Mouse (Mus musculus) kidney, embryonic 16.5 days (tissue): Measurements from ENCODE around the gene Mad2l2. TPM values are rescaled to one million over a fixed set of nuclear protein-coding genes. Genes with fewer than 3 reads are reported as not detected.
"Not testable (repeated sequence)": the region's sequence is repeated elsewhere in the genome, so short reads cannot be mapped to it uniquely, and the experiment has no call there.

Experiments used
- ATAC-seq: fragments of 200-750 bp; cut with Nextera tagmentation; 2 replicates; pipeline ENCODE4 v1.8.0; 2017; ENCODE audit warnings: moderate TSS enrichment; ENCODE audit not compliant: low FRiP score, low TSS enrichment
- H3K27ac ChIP-seq: fragments of 300-500 bp; sonication (generic); 2 replicates; pipeline ENCODE4 v1.5.1; 2014; ENCODE audit warnings: low read length
- H3K27me3 ChIP-seq: fragments of 300-500 bp; sonication (generic); 2 replicates; pipeline ENCODE4 v1.6.1; 2014; ENCODE audit warnings: low read length, control low read depth, mixed read lengths; ENCODE audit not compliant: insufficient read depth
- H3K36me3 ChIP-seq: fragments of 300-500 bp; sonication (generic); 2 replicates; pipeline ENCODE4 v1.6.1; 2014; ENCODE audit warnings: low read length, control low read depth, mixed read lengths; ENCODE audit not compliant: insufficient read depth
- H3K4me1 ChIP-seq: fragments of 300-500 bp; sonication (generic); 2 replicates; pipeline ENCODE4 v1.6.1; 2014; ENCODE audit warnings: low read length, control low read depth, mixed read lengths; ENCODE audit not compliant: insufficient read depth
- H3K4me2 ChIP-seq: fragments of 300-500 bp; sonication (generic); replicated peaks from 2 replicates; pipeline ENCODE4 v1.6.1; 2014; ENCODE audit warnings: low read depth, low read length
- H3K4me3 ChIP-seq: fragments of 300-500 bp; sonication (generic); 2 replicates; pipeline ENCODE4 v1.5.1; 2014; ENCODE audit warnings: mild to moderate bottlenecking, low read length
- H3K9ac ChIP-seq: fragments of 300-500 bp; sonication (generic); replicated peaks from 2 replicates; pipeline ENCODE4 v1.6.1; 2014; ENCODE audit warnings: low read length
- H3K9me3 ChIP-seq: fragments of 300-500 bp; sonication (generic); 2 replicates; pipeline ENCODE4 v1.6.1; 2016; ENCODE audit warnings: low read length, control low read depth
- WGBS: fragments of 180-500 bp; shearing (Covaris S2); extraction: QIAGEN DNeasy Blood & Tissue Kit; methylation state at CpG from one replicate; pipeline ENCODE4 v1.1.7; 2014; 5-methylcytosine and 5-hydroxymethylcytosine counted together
- polyA plus RNA-seq: library from polyadenylated mRNA; unstranded; fragments of >200 nt; fragmentation: Nextera tagmentation; extraction: Ambion mirVana; gene quantifications from 2 replicates; pipeline ENCODE4 v1.2.1, GENCODE M21; 2015

The Mad2l2 gene
- polyA plus RNA-seq, 1 experiment from 2014 or later = 70.3 TPM

DNA sequence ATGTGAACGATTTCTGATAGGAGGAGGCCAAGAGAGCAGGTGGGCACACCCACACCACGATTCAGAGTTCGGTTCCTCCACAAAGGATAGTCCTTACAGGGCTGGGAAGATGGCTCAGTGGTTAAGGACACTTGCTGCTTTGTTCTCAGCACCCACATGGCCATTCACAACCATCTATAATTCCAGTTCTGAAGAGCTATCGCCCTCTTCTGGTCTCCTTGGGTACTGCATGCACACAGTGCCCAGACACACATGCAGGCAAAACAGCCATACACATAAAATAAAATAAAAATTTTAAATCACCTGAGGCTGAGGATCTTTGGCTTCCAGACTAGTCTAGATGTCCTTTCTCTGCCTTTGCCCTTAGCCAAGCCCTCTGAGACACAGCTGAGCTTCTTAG lies 12.8 kb upstream of the Mad2l2 start:
- no peaks in the 10 kb centered on the region for H3K36me3 ChIP-seq
- H3K4me1 ChIP-seq = peaks cover 9% of the 10 kb centered on the region; the same call in 1 of the 2 replicates
- ATAC-seq = no peak
- no peaks in the 10 kb centered on the region for H3K27me3 ChIP-seq
- H3K9me3 ChIP-seq = no peaks in the 10 kb centered on the region
- no peak overlapping the region for H3K9ac ChIP-seq
- no peak overlapping the region for H3K4me3 ChIP-seq
- no peak overlapping the region for H3K27ac ChIP-seq
- no peak overlapping the region for H3K4me2 ChIP-seq
- WGBS = 78% methylated on average over 4 of the region's 4 CpGs

DNA sequence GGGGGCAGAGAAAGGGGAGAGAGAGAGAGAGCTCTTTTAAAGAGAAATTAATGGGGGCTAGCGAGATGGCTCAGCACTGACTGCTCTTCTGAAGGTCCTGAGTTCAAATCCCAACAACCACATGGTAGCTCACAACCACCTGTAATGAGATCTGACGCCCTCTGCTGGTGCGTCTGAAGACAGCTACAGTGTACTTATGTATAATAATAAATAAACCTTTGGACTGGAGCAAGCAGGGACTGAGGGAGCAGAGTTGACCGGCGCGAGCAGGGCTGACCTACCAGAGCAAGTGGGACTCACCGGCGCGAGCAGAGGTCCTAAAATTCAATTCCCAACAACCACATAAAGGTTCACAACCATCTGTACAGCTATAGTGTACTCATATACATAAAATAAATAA lies 10.6 kb upstream of the Mad2l2 start:
- not testable (repeated sequence) for H3K4me3 ChIP-seq, H3K27me3 ChIP-seq, H3K27ac ChIP-seq, H3K4me1 ChIP-seq, H3K4me2 ChIP-seq, H3K36me3 ChIP-seq, H3K9ac ChIP-seq, ATAC-seq, H3K9me3 ChIP-seq
- 91% methylated on average over 9 of the region's 9 CpGs for WGBS

DNA sequence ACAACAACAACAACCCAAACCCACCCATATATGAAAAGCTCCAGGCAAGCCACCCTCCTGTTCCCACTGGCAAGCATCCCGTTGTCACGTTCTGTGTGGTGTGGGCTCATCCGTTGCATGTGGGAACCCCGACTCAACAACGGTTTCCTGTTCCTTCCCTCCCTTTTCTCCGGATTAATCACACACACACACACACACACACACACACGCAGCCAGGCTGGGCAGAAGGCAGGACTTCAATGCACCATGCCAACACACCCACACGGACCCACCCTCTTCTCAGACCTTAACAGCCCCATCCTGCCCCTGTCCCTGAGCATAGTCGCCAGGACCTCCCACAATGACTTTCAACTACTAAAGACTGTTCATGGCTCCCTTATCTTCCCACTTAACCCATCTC lies 9.6 kb upstream of the Mad2l2 start:
- Histone ChIP-seq H3K27me3 (no peaks in the 10 kb centered on the region), H3K4me1 (peaks cover 5% of the 10 kb centered on the region; the same call in 1 of the 2 replicates), H3K4me2 (no peak overlapping the region), H3K9me3 (no peaks in the 10 kb centered on the region), H3K4me3 (no peak overlapping the region), H3K9ac (no peak overlapping the region), H3K36me3 (no peaks in the 10 kb centered on the region), H3K27ac (no peak overlapping the region)
- WGBS = 70% methylated on average over 9 of the region's 9 CpGs
- no peak for ATAC-seq

DNA sequence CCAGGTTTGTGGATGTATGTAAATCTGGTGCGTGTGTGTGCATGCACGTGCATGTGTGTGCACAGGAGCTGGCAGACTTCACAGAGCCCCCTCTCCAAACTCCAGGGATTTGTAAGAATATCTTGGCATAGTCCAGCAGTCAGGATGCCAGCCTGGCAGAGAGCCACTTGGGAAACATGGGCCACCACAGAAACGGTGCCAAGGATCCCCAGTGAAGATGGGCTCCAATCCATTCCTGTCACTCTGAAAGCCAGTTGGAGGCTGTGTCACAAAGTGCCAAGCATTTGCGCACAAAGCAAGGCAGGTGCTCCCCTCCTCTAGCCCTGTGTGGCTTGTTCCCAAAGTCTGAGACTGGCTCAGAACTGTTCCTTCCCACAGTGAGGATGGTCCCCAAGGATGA lies 8.8 kb upstream of the Mad2l2 start:
- Histone ChIP-seq H3K9me3 (no peaks in the 10 kb centered on the region), H3K36me3 (no peaks in the 10 kb centered on the region), H3K27me3 (no peaks in the 10 kb centered on the region), H3K4me3 (no peak overlapping the region), H3K4me1 (0 out of 2 replicates have a peak, but pooled peaks cover 3% of the 10 kb centered on the region), H3K4me2 (no peak overlapping the region), H3K27ac (no peak overlapping the region), H3K9ac (no peak overlapping the region)
- ATAC-seq = no peak
- 87% methylated on average over 4 of the region's 4 CpGs for WGBS

DNA sequence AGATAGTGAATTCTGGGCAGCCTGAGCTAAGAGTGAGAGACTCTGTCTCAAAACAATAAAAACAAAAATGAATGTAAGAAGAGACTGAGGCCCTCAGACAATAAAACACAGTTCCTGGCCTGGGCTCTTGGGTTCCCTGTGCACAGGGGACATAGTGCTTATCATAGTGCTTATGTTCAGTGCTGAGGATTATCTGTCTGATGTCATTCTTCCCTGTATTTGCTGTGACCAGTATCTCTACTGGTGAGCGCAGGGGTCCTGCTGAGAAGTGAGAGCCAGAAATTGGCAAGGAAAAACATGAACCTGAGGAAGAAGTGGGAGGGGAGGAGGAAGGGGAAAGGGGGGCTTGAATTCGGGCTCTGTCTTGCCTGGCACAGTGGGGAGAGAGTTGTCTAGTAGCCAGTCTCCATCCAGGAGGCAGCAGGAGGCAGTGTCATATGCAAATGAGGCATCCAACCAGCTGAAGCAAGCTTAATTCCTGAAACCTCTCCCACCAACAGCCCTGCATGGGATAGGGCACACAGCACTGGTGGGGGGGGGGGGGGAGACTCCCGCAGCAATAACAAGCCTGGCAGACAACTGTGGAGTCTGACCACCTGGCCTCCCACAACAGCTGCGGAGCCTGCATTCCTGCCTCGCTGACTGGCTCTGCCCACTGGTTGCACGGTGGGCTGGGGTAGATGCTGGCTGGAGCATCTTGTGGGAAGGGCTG lies 8.0 kb upstream of the Mad2l2 start:
- Histone ChIP-seq H3K27me3 (no peaks in the 10 kb centered on the region), H3K4me2 (no peak overlapping the region), H3K4me1 (0 out of 2 replicates have a peak, but pooled peaks cover 3% of the 10 kb centered on the region), H3K27ac (no peak overlapping the region), H3K4me3 (no peak overlapping the region), H3K9ac (no peak overlapping the region), H3K36me3 (no peaks in the 10 kb centered on the region), H3K9me3 (no peaks in the 10 kb centered on the region)
- peak; percentile 78 for ATAC-seq
- WGBS = 14% methylated on average over 6 of the region's 6 CpGs

DNA sequence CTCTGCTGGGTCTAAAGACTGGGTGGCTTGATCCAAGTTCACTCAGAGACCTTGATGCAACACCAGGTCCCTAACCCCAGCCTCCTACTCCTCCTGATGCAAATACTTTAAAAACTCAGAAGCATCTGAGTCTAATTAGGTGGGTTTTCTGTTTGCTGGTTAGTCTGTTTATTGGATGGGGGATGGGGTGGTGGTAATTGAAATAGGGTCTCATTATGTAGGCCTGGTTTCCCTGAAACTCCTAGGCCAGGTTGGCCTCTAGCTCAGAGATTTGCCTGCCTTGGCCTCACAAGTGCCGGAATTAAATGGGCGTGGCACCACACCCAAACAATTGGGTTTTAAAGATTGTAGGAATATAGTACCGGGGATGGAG lies 7.5 kb upstream of the Mad2l2 start:
- H3K9me3 ChIP-seq = no peaks in the 10 kb centered on the region
- H3K4me2 ChIP-seq = no peak overlapping the region
- WGBS = 66% methylated on average over 3 of the region's 3 CpGs
- H3K27me3 ChIP-seq = no peaks in the 10 kb centered on the region; the same call in 1 of the 2 replicates
- H3K4me3 ChIP-seq = no peak overlapping the region
- 0 out of 2 replicates have a peak, but pooled peaks cover 3% of the 10 kb centered on the region for H3K4me1 ChIP-seq
- no peak overlapping the region for H3K9ac ChIP-seq
- no peaks in the 10 kb centered on the region for H3K36me3 ChIP-seq
- ATAC-seq = no peak
- no peak overlapping the region for H3K27ac ChIP-seq

DNA sequence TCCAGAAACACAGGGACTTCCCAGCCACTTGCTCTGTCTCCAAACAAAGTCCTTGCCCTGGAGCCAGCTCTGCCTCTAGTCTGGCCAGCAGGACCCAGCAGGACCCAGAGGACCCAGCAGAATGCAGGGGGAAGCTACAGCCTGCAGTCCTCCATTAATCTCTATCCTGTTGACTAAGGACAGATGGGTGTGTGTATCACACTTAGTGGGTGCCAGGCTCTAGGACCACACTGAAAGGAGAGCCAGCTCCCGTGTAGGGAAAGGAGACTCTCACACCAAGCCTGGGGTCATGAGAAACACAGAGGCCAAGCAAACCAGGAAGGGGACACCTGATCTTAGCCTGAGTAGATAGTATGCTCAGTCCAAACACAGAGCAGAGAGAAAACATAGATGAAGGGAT lies 1.9 kb upstream of the Mad2l2 start:
- no peak for ATAC-seq
- no peaks in the 10 kb centered on the region for H3K36me3 ChIP-seq
- peaks cover 7% of the 10 kb centered on the region; the same call in 1 of the 2 replicates for H3K4me1 ChIP-seq
- 50% methylated on average over 1 of the region's 1 CpGs for WGBS
- H3K9ac ChIP-seq = no peak overlapping the region
- no peak overlapping the region for H3K4me2 ChIP-seq
- no peak overlapping the region for H3K4me3 ChIP-seq
- no peak overlapping the region for H3K27ac ChIP-seq
- H3K27me3 ChIP-seq = peaks cover 40% of the 10 kb centered on the region
- H3K9me3 ChIP-seq = no peaks in the 10 kb centered on the region

DNA sequence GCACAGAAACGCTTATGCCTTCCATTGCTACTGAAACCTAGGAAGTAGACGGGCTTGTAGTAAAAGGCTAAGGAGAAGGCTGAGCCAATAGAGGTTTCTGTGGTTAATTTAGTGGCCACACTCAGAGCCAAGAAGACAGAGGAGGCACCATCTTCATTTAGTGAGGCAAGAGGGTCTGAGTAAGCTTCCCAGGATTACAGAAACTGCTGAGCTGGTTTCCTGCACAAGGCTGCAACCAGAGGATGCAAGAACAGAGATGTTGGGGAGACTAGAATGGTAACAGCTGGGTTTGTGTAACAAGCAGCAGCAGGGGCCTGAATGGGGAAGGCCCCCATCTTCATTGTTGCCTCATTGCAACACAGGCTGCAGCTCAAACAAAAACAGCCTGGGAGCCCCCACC lies 1.5 kb upstream of the Mad2l2 start:
- Histone ChIP-seq H3K27ac (no peak overlapping the region), H3K4me3 (no peak overlapping the region)

DNA sequence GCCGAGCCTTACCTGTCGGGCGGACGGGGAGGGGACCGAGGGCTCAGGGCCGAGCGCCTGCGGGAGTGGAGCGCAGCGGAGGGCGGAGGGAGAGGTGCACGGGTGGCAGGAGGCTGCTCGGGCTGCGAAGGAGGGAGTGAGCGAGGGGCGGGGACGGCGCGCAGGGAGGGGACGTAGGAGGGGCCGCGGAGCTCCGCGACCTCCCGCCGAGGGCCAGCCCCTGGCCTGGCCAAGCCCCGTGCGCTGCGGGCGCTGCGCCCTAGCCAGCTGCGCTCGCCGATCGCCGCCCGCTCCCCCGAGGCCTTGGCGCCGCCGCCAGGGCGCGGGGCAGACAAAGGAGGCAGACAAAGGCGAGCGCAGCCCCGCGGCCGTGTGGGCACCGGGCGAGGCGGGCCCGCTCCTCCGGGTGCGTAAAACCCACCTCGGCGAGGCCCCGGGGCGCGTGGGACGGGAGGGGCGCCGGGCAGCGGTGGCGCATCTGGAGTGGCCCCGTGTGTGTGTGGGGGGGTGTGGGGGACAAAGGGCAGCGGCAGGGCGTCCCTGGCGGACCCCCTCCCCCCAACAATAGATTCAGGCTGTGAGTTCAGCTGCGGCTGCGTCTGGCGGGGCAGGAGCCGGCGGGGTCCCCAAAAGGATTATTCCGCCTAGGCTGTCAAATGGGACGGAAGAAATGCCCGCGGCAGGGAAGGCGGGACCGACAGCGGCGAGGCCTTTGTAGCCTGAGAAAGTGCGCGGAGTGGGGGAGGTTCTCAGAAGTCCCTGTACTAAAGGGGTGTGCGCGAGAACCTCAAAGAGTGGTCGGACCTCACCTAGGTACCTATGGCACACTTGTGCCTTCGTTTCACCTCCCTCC lies 603 bp downstream of the Mad2l2 start, which contains the start of gene Draxin:
Gene Draxin, minus strand, starts transcription at position 138 of the 853 bp plus-strand sequence.
- under 1% methylated on average over 45 of the region's 87 CpGs for WGBS
- peak within 1 kb of the TSS; percentile 79 for H3K9ac ChIP-seq
- H3K9me3 ChIP-seq = no peaks in the 10 kb centered on the region
- H3K36me3 ChIP-seq = no peaks in the 10 kb centered on the region
- H3K4me1 ChIP-seq = peaks cover 7% of the 10 kb centered on the region; the same call in 1 of the 2 replicates
- H3K27ac ChIP-seq = peak within 1 kb of the TSS; percentile 43
- peak within 1 kb of the TSS; percentile 72 for H3K4me3 ChIP-seq
- ATAC-seq = peak; percentile 94
- H3K4me2 ChIP-seq = peak within 1 kb of the TSS; percentile 98
- H3K27me3 ChIP-seq = peaks cover 40% of the 10 kb centered on the region

More for the DNA sequence above, 1.5 kb upstream of the Mad2l2 start:
- 65% methylated on average over 2 of the region's 2 CpGs for WGBS
- H3K36me3 ChIP-seq = no peaks in the 10 kb centered on the region
- ATAC-seq = no peak
- H3K9ac ChIP-seq = no peak overlapping the region
- no peaks in the 10 kb centered on the region for H3K9me3 ChIP-seq
- H3K4me2 ChIP-seq = no peak overlapping the region
- H3K4me1 ChIP-seq = peaks cover 7% of the 10 kb centered on the region; the same call in 1 of the 2 replicates
- H3K27me3 ChIP-seq = peaks cover 40% of the 10 kb centered on the region
